Mouse (Mus musculus) stomach, postnatal 0 days (tissue): ENCODE data around the gene Cd48. TPM values are rescaled to one million over a fixed set of nuclear protein-coding genes. Genes with fewer than 3 reads are reported as not detected.

Source experiments
- ATAC-seq: fragments of 200-750 bp; cut with Nextera tagmentation; 2 replicates; pipeline ENCODE4 v1.8.0; 2017; ENCODE audit not compliant: low FRiP score, low TSS enrichment
- DNase-seq: peaks from one replicate; pipeline ENCODE4 v3.0.0-alpha.2; 2016; ENCODE audit warnings: low spot score
- H3K27ac ChIP-seq: fragments of 300-500 bp; sonication (generic); replicated peaks from 2 replicates; pipeline ENCODE4 v1.5.1; 2014; ENCODE audit warnings: mild to moderate bottlenecking, control low read depth
- H3K27me3 ChIP-seq: fragments of 300-500 bp; sonication (generic); 2 replicates; pipeline ENCODE4 v1.6.1; 2014; ENCODE audit warnings: low read length; ENCODE audit not compliant: control insufficient read depth, insufficient read depth
- H3K36me3 ChIP-seq: fragments of 300-500 bp; sonication (generic); 2 replicates; pipeline ENCODE4 v1.6.1; 2014; ENCODE audit warnings: low read length, mixed read lengths; ENCODE audit not compliant: control insufficient read depth, insufficient read depth
- H3K4me1 ChIP-seq: fragments of 300-500 bp; sonication (generic); replicated peaks from 2 replicates; pipeline ENCODE4 v1.6.1; 2014; ENCODE audit warnings: antibody characterized with exemption; ENCODE audit not compliant: control insufficient read depth, insufficient read depth
- H3K4me2 ChIP-seq: fragments of 300-500 bp; sonication (generic); replicated peaks from 2 replicates; pipeline ENCODE4 v1.6.1; 2014; ENCODE audit warnings: low read depth, mild to moderate bottlenecking, control low read depth, moderate library complexity
- H3K4me3 ChIP-seq: fragments of 300-500 bp; sonication (generic); 2 replicates; pipeline ENCODE4 v1.5.1; 2014; ENCODE audit warnings: low read depth, low read length, control low read depth
- H3K9ac ChIP-seq: fragments of 300-500 bp; sonication (generic); 2 replicates; pipeline ENCODE4 v1.6.1; 2014; ENCODE audit warnings: mild to moderate bottlenecking, low read length, control low read depth, mixed read lengths
- H3K9me3 ChIP-seq: fragments of 300-500 bp; sonication (generic); 2 replicates; pipeline ENCODE4 v1.6.1; 2016; ENCODE audit warnings: low read length; ENCODE audit not compliant: control insufficient read depth
- CTCF ChIP-seq: IDR thresholded peaks from 2 replicates; pipeline ENCODE4 v1.5.1; 2016; ENCODE audit warnings: antibody characterized with exemption, low read depth, mild to moderate bottlenecking, moderate library complexity
- EP300 ChIP-seq: optimal IDR thresholded peaks from 2 replicates; pipeline ENCODE3; 2016; ENCODE audit warnings: antibody characterized with exemption
- WGBS: fragments of 180-500 bp; shearing (Covaris S2); extraction: QIAGEN DNeasy Blood & Tissue Kit; methylation state at CpG from one replicate; pipeline ENCODE4 v1.1.7; 2014; 5-methylcytosine and 5-hydroxymethylcytosine counted together
- polyA plus RNA-seq: library from polyadenylated mRNA; unstranded; fragments of >200 nt; fragmentation: Nextera tagmentation; extraction: Ambion mirVana; gene quantifications from 2 replicates; pipeline ENCODE4 v1.2.1, GENCODE M21; 2015

Cd48 gene
- polyA plus RNA-seq, 1 experiment from 2014 or later: 2.9 TPM

GRCm38 (mm10) chr1:171674467-171674866 lies 7.3 kb upstream of the Cd48 start:
- no peaks in the 10 kb centered on the region for H3K27me3 ChIP-seq
- ATAC-seq: no peak
- H3K27ac ChIP-seq: no peak overlapping the region
- H3K9ac ChIP-seq: no peak overlapping the region
- H3K4me3 ChIP-seq: no peak overlapping the region
- 72% methylated on average over 1 of the region's 1 CpGs for WGBS
- H3K4me1 ChIP-seq: no peaks in the 10 kb centered on the region
- no peak overlapping the region for H3K4me2 ChIP-seq
- no peaks in the 10 kb centered on the region for H3K9me3 ChIP-seq
- H3K36me3 ChIP-seq: no peaks in the 10 kb centered on the region
- no peak for DNase-seq
- TF ChIP-seq CTCF (no peak), EP300 (no peak)

GRCm38 (mm10) chr1:171677721-171678120 lies 4.1 kb upstream of the Cd48 start:
- TF ChIP-seq EP300 (no peak), CTCF (no peak)
- Histone ChIP-seq H3K27ac (no peak overlapping the region), H3K9ac (no peak overlapping the region), H3K4me3 (no peak overlapping the region), H3K9me3 (no peaks in the 10 kb centered on the region), H3K4me2 (no peak overlapping the region), H3K27me3 (no peaks in the 10 kb centered on the region), H3K4me1 (no peaks in the 10 kb centered on the region), H3K36me3 (no peaks in the 10 kb centered on the region)
- no peak for ATAC-seq
- no peak for DNase-seq
- WGBS: 64% methylated on average over 1 of the region's 1 CpGs

GRCm38 (mm10) chr1:171681009-171681408 lies 800 bp upstream of the Cd48 start:
- H3K4me3 ChIP-seq: no peak overlapping the region
- whole genome bisulfite sequencing: 71% methylated on average over 7 of the region's 7 CpGs
- no peak for TF ChIP-seq CTCF
- TF ChIP-seq EP300: no peak
- no peaks in the 10 kb centered on the region for H3K9me3 ChIP-seq
- H3K36me3 ChIP-seq: no peaks in the 10 kb centered on the region
- no peak overlapping the region for H3K4me2 ChIP-seq
- no peaks in the 10 kb centered on the region for H3K4me1 ChIP-seq
- DNase-seq: no peak
- ATAC-seq: no peak
- H3K27me3 ChIP-seq: no peaks in the 10 kb centered on the region
- no peak overlapping the region for H3K9ac ChIP-seq
- H3K27ac ChIP-seq: no peak overlapping the region

GRCm38 (mm10) chr1:171684923-171685322 lies 3.1 kb downstream of the Cd48 start:
- no peak for TF ChIP-seq EP300
- TF ChIP-seq CTCF: no peak
- Histone ChIP-seq H3K36me3 (no peaks in the 10 kb centered on the region), H3K27me3 (no peaks in the 10 kb centered on the region), H3K9me3 (no peaks in the 10 kb centered on the region), H3K4me1 (no peaks in the 10 kb centered on the region), H3K4me2 (no peak overlapping the region), H3K4me3 (no peak overlapping the region), H3K9ac (no peak overlapping the region), H3K27ac (no peak overlapping the region)
- no peak for ATAC-seq
- WGBS: 85% methylated on average over 9 of the region's 9 CpGs
- DNase-seq: no peak

- H3K4me2 ChIP-seq: no peak overlapping the region
- H3K4me1 ChIP-seq: no peaks in the 10 kb centered on the region
- no peak overlapping the region for H3K27ac ChIP-seq
- DNase-seq (no peak), ATAC-seq (no peak)
- no peak overlapping the region for H3K9ac ChIP-seq
- H3K4me3 ChIP-seq: no peak overlapping the region
- no peaks in the 10 kb centered on the region for H3K9me3 ChIP-seq
- TF ChIP-seq CTCF (no peak), EP300 (no peak)
- no peaks in the 10 kb centered on the region for H3K36me3 ChIP-seq
- 79% methylated on average over 4 of the region's 4 CpGs for WGBS
- no peaks in the 10 kb centered on the region for H3K27me3 ChIP-seq
These were observed 5.5 kb downstream of the Cd48 start for GRCm38 (mm10) chr1:171687320-171687719.

- H3K9ac ChIP-seq: no peak overlapping the region
- H3K36me3 ChIP-seq: no peaks in the 10 kb centered on the region
- H3K4me3 ChIP-seq: no peak overlapping the region
- no peaks in the 10 kb centered on the region for H3K4me1 ChIP-seq
- DNase-seq (no peak), ATAC-seq (no peak)
- TF ChIP-seq CTCF (no peak), EP300 (no peak)
- H3K4me2 ChIP-seq: no peak overlapping the region
- H3K27me3 ChIP-seq: no peaks in the 10 kb centered on the region
- no peak overlapping the region for H3K27ac ChIP-seq
- H3K9me3 ChIP-seq: no peaks in the 10 kb centered on the region
- WGBS: 71% methylated on average over 1 of the region's 1 CpGs
These were observed 12.1 kb downstream of the Cd48 start for GRCm38 (mm10) chr1:171693918-171694317.
